Mouse (Mus musculus) fibroblast of lung, adult 2 months (primary cell): ENCODE data around the gene Vmn2r78.
"Not testable (repeated sequence)": the region's sequence is repeated elsewhere in the genome, so short reads cannot be mapped to it uniquely, and the experiment has no call there.

Source experiments
- DNase-seq: peaks from one replicate; pipeline ENCODE4 v3.0.0-alpha.2; 2011; ENCODE audit warnings: low read depth

Vmn2r78 gene

DNA sequence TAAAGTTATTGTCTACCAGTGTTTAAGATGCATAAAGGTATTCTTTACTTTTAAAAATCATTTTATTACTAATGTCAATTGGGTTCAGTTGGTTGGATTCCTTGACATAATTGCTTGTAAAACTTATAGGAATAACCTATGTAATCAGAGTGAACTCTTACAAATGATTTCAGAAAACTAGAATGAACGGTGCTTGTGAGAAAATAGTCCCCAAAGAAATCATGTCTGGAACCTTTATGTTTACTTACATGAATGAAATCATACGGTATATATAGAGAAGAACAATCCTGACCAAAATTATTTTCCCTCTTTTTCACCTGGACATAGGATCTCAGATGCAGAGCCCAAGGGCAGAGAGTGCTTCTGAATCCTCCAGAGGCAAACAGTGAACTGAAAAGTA is at the start of gene Vmn2r78:
Gene Vmn2r78, plus strand, starts transcription at position 301 of the 400 bp plus-strand sequence.
- not testable (repeated sequence) for DNase-seq

DNA sequence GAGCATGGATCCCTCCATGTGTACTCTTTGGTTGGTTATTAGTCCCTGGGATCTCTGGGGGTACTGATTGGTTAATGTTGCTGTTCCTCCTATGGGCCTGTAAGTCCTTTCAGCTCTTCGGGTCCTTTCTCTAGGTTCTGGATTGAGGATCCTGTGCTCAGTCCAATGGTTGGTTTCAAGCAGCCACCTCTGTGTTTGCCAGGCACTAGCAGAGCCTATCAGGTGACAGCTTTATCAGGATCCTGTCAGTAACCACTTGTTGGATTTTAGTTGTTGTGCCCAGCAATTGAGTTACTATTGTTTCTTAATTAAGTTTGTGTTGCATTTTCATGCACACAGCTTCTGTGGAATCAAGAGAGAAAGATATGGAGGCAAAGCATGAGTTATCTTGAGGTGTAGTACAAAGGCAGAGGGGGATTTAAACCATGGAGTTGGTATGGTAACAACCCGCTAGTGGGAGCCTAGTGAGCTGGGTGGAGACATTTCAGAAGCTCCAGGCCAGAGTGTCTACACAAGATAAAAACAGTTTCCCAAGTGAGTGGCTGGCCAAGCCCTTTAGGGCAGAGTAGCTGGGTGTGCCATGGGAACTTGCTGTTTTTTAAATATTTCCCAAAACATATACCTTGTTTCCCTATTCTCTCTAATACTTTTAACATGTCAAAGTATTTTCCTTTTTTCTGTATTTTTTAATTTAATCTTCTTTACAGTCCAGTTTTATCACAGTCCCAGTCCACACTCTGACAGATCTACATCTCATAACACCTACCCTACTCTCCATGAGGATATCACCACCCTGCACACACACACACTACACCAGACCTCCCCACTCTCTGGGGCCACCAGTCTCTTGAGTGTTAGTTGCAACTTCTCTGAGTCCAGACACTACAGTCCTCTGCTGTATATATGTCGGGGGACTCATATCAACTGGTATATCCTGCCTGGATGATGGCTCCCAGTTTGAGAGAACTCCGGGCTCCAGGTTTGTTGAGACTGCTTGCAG is 25.1 kb upstream of the Vmn2r78 start:
- DNase-seq, result no peak

DNA sequence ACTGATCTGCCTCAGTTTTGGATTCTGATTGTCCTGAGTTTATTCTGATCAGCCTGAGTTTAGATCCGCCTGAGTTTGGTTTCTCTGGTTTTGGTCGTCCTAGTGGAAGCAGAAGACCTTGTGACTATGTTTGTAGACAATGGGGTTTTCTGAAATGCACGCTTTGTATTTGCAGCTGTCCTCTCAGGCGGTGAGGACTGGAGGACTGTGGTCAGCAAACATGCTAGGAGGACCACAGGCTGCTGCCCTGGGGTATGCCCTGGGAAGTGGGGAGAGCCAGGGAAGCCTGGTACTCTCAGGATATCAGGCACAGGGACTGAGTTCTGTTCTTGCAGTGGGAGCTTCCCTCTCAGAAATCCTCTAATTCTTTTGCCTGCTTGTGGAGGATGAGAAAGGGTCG is 22.4 kb downstream of the Vmn2r78 start:
- DNase-seq, result no peak

DNA sequence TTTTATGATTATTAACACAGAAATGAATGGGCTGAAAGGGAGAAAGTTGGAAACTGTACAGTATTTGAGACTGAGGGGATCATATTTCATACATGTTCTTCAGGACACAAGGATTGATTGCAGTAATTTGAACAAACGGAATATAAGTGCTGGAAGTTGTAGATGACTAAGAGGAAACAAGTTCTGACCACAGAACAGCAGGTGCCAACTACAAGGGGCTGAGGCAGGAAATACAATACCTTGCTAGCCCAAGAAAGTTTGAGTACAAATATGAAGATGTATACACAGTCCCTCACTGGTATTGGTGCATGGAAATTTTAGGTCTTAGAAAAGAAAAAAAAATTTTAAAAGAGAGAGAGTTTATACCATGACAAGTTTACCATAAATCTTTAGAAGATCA is 79.8 kb downstream of the Vmn2r78 start:
- DNase-seq, result no peak

DNA sequence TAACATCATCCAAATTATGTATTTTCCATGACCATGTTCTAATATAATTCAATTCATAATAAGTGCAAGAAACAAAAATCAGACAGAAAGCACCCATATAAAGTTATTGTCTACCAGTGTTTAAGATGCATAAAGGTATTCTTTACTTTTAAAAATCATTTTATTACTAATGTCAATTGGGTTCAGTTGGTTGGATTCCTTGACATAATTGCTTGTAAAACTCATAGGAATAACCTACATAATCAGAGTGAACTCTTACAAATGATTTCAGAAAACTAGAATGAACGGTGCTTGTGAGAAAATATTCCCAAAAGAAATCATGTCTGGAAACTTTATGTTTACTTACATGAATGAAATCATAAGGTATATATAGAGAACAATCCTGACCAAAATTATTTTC is 80.9 kb downstream of the Vmn2r78 start, which contains the start of gene Vmn2r79:
Gene Vmn2r79, plus strand, starts transcription at position 301 of the 400 bp plus-strand sequence.
- not testable (repeated sequence) for DNase-seq
